Mouse (Mus musculus): Measurements from ENCODE around the gene Vmn1r30.

The Vmn1r30 gene

GRCm38 (mm10) chr6:58443285-58443684 lies at the start of gene Vmn1r30:
Gene Vmn1r30, minus strand, starts transcription at chr6:58443385.
- no peak for DNase-seq

GRCm38 (mm10) chr6:58475230-58475629 lies 32.0 kb upstream of the Vmn1r30 start, which contains the start of gene Vmn1r31:
Gene Vmn1r31, minus strand, starts transcription at chr6:58475330.
- DNase-seq, result no peak
